In the genomic region with DNA sequence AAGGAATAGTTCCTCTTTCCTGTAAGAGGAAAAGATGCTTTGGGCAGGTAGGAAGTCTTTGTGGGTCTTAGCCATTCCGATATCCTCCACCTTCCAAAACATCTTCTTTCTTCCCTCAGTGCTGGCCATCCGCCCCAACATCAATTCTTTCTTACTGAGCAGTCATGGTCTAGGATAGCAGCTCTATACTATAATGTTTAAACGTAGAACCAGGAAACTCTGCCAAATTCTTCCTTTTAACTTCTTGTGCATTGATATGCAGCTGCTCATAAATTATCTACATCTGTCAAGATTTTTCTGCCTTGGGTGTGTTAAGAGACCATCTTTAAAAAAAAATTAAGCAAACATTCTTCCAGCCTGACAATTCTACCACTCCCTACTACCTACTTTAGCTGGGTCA, we compare ENCODE assay signal across 27 mouse cellular contexts. TPM values are rescaled to one million over a fixed set of nuclear protein-coding genes. Genes with fewer than 3 reads are reported as not detected.
DNase-seq lines count a peak whose midpoint lies in the region; ATAC-seq and TF ChIP-seq lines count a peak whose summit lies in the region.
"Had no signal": no experiment of that assay in that cellular context is flagged by ENCODE, and none has a peak within 500 bp of the region (broad histone marks: within the 10 kb centered on the region; RNA-seq: fewer than 3 reads in every experiment).

No protein-coding gene starts in this region.

- H3K9me3 ChIP-seq in embryonic facial prominence, embryonic 14.5 days (ENCODE audit: control insufficient read depth, low read length): no peaks in the 10 kb centered on the region
- H3K9me3 ChIP-seq in embryonic facial prominence, embryonic 10.5 days: no peaks in the 10 kb centered on the region
- H3K9me3 ChIP-seq in limb, embryonic 14.5 days (ENCODE audit: control insufficient read depth, low read length): no peaks in the 10 kb centered on the region
- no peaks in the 10 kb centered on the region for H3K9me3 ChIP-seq in limb, embryonic 10.5 days (replicated peaks)
- no peaks in the 10 kb centered on the region for H3K9me3 ChIP-seq in intestine, postnatal 0 days (ENCODE audit: control insufficient read depth)
- H3K9me3 ChIP-seq: embryonic facial prominence, embryonic 12.5 days; embryonic facial prominence, embryonic 15.5 days; forebrain, embryonic 10.5 days; forebrain, embryonic 12.5 days had no signal

- H3K4me3 ChIP-seq in embryonic facial prominence, embryonic 14.5 days (ENCODE audit: low read depth, low read length): no peak overlapping the region
- no peak overlapping the region for H3K4me3 ChIP-seq in embryonic facial prominence, embryonic 10.5 days
- no peak overlapping the region for H3K4me3 ChIP-seq in limb, embryonic 14.5 days (replicated peaks; ENCODE audit: low read length)
- H3K4me3 ChIP-seq in limb, embryonic 10.5 days: no peak overlapping the region
- no peak overlapping the region for H3K4me3 ChIP-seq in intestine, postnatal 0 days (ENCODE audit: low read depth, low read length)
- H3K4me3 ChIP-seq: embryonic facial prominence, embryonic 12.5 days; embryonic facial prominence, embryonic 15.5 days; erythroblast, embryonic 14.5 days; forebrain, embryonic 10.5 days; forebrain, embryonic 12.5 days had no signal

- no peaks in the 10 kb centered on the region; the same call in 1 of the 2 replicates for H3K4me1 ChIP-seq in embryonic facial prominence, embryonic 14.5 days (ENCODE audit: control insufficient read depth, insufficient read depth, low read length)
- H3K4me1 ChIP-seq in embryonic facial prominence, embryonic 10.5 days: no peaks in the 10 kb centered on the region
- no peaks in the 10 kb centered on the region for H3K4me1 ChIP-seq in limb, embryonic 14.5 days (ENCODE audit: control insufficient read depth, insufficient read depth, low read length)
- 0 out of 2 replicates have a peak, but pooled peaks cover 2% of the 10 kb centered on the region for H3K4me1 ChIP-seq in limb, embryonic 10.5 days
- no peaks in the 10 kb centered on the region for H3K4me1 ChIP-seq in intestine, postnatal 0 days (replicated peaks; ENCODE audit: control insufficient read depth, insufficient read depth, low read length)
- H3K4me1 ChIP-seq: embryonic facial prominence, embryonic 12.5 days; embryonic facial prominence, embryonic 15.5 days; forebrain, embryonic 10.5 days; forebrain, embryonic 12.5 days had no signal

- peak; percentile 51 for DNase-seq in embryonic facial prominence, embryonic 14.5 days (ENCODE audit: low spot score)
- no peak for DNase-seq in embryonic facial prominence, embryonic 10.5 days (ENCODE audit: low spot score)
- DNase-seq in limb, embryonic 14.5 days (ENCODE audit: low spot score): peak; percentile 65
- no peak for DNase-seq in limb, embryonic 10.5 days (ENCODE audit: low spot score)
- peak; percentile 14 for DNase-seq in 3T3-L1 (ENCODE audit: low read depth, low spot score)
- no peak for DNase-seq in adrenal gland, postnatal 25 days
- DNase-seq: adrenal gland, adult 8-10 months; adrenal gland, postnatal 14 days; cerebellum, adult 11 months; cerebellum, adult 18-20 months; cerebellum, adult 8-10 months; cerebellum, postnatal 10 days; cerebellum, postnatal 25 days; embryo, embryonic 11 days had no signal

- TF ChIP-seq POLR2A in limb, embryonic 14.5 days (IDR thresholded peaks at IDR 0.05; ENCODE audit: borderline replicate concordance, extremely low read depth, insufficient read depth, insufficient read length): no peak

- no peak for ATAC-seq in embryonic facial prominence, embryonic 14.5 days (ENCODE audit: low read depth)
- no peak for ATAC-seq in limb, embryonic 14.5 days (ENCODE audit: low FRiP score, low read depth)
- ATAC-seq in common myeloid progenitor, adult 5-6 weeks (replicated peaks; ENCODE audit: low read depth, poor library complexity, severe bottlenecking): 0 out of 2 replicates have a peak, but pooled peaks have one; percentile 16
- ATAC-seq in intestine, postnatal 0 days: no peak
- ATAC-seq: activated CD4-positive, CD25-positive, alpha-beta regulatory T cell, adult 4 months; forebrain, embryonic 14.5 days; forebrain, embryonic 16.5 days; Patski had no signal

- H3K36me3 ChIP-seq in embryonic facial prominence, embryonic 14.5 days (ENCODE audit: control insufficient read depth, insufficient read depth, low read length): no peaks in the 10 kb centered on the region
- no peaks in the 10 kb centered on the region for H3K36me3 ChIP-seq in embryonic facial prominence, embryonic 10.5 days (replicated peaks)
- no peaks in the 10 kb centered on the region for H3K36me3 ChIP-seq in limb, embryonic 14.5 days (ENCODE audit: control insufficient read depth, insufficient read depth, low read length)
- H3K36me3 ChIP-seq in limb, embryonic 10.5 days: no peaks in the 10 kb centered on the region
- H3K36me3 ChIP-seq in intestine, postnatal 0 days (ENCODE audit: control insufficient read depth, insufficient read depth): no peaks in the 10 kb centered on the region
- H3K36me3 ChIP-seq: embryonic facial prominence, embryonic 12.5 days; embryonic facial prominence, embryonic 15.5 days; forebrain, embryonic 10.5 days; forebrain, embryonic 12.5 days had no signal

- 57% methylated on average over 3 of the region's 3 CpGs for WGBS in embryonic facial prominence, embryonic 14.5 days
- WGBS in embryonic facial prominence, embryonic 10.5 days: 91% methylated on average over 3 of the region's 3 CpGs
- WGBS in limb, embryonic 14.5 days: 67% methylated on average over 3 of the region's 3 CpGs
- 83% methylated on average over 3 of the region's 3 CpGs for WGBS in limb, embryonic 10.5 days
- 61% methylated on average over 3 of the region's 3 CpGs for WGBS in intestine, postnatal 0 days

- no peak overlapping the region for H3K4me2 ChIP-seq in embryonic facial prominence, embryonic 14.5 days (ENCODE audit: low read depth, low read length)
- no peak overlapping the region for H3K4me2 ChIP-seq in limb, embryonic 14.5 days (replicated peaks; ENCODE audit: low read depth, low read length, severe bottlenecking)
- H3K4me2 ChIP-seq in intestine, postnatal 0 days (replicated peaks; ENCODE audit: low read depth): no peak overlapping the region
- H3K4me2 ChIP-seq: embryonic facial prominence, embryonic 12.5 days; embryonic facial prominence, embryonic 15.5 days; forebrain, embryonic 12.5 days had no signal

- no peaks in the 10 kb centered on the region for H3K27me3 ChIP-seq in embryonic facial prominence, embryonic 14.5 days (replicated peaks; ENCODE audit: control insufficient read depth, insufficient read depth, low read length)
- no peaks in the 10 kb centered on the region for H3K27me3 ChIP-seq in embryonic facial prominence, embryonic 10.5 days (replicated peaks; ENCODE audit: low read depth, poor library complexity, severe bottlenecking)
- H3K27me3 ChIP-seq in limb, embryonic 14.5 days (ENCODE audit: control insufficient read depth, insufficient read depth, low read length): no peaks in the 10 kb centered on the region
- no peaks in the 10 kb centered on the region for H3K27me3 ChIP-seq in limb, embryonic 10.5 days (ENCODE audit: low read depth, poor library complexity, severe bottlenecking)
- H3K27me3 ChIP-seq in intestine, postnatal 0 days (replicated peaks; ENCODE audit: control insufficient read depth, insufficient read depth, low read length): no peaks in the 10 kb centered on the region
- H3K27me3 ChIP-seq: embryonic facial prominence, embryonic 12.5 days; embryonic facial prominence, embryonic 15.5 days; forebrain, embryonic 12.5 days; Patski had no signal

- H3K9ac ChIP-seq in embryonic facial prominence, embryonic 14.5 days (ENCODE audit: low read depth, low read length): no peak overlapping the region
- no peak overlapping the region for H3K9ac ChIP-seq in limb, embryonic 14.5 days (ENCODE audit: low read depth, low read length, severe bottlenecking)
- no peak overlapping the region for H3K9ac ChIP-seq in intestine, postnatal 0 days (ENCODE audit: low read depth, low read length)
- H3K9ac ChIP-seq: embryonic facial prominence, embryonic 12.5 days; embryonic facial prominence, embryonic 15.5 days; forebrain, embryonic 12.5 days had no signal

- no peak overlapping the region for H3K27ac ChIP-seq in embryonic facial prominence, embryonic 14.5 days (replicated peaks; ENCODE audit: low read depth, low read length)
- no peak overlapping the region for H3K27ac ChIP-seq in embryonic facial prominence, embryonic 10.5 days (replicated peaks)
- H3K27ac ChIP-seq in limb, embryonic 14.5 days (replicated peaks; ENCODE audit: low read depth, low read length): no peak overlapping the region
- no peak overlapping the region for H3K27ac ChIP-seq in limb, embryonic 10.5 days
- H3K27ac ChIP-seq in intestine, postnatal 0 days (ENCODE audit: low read depth, low read length): no peak overlapping the region
- H3K27ac ChIP-seq: embryonic facial prominence, embryonic 12.5 days; embryonic facial prominence, embryonic 15.5 days; forebrain, embryonic 10.5 days; forebrain, embryonic 12.5 days had no signal

- no peak for TF ChIP-seq CTCF in intestine, postnatal 0 days (IDR thresholded peaks at IDR 0.05; ENCODE audit: low read depth)

RNA-seq across cellular contexts. Expression of a gene that starts 42.1 kb away (rescaled TPM):
- polyA plus RNA-seq in embryonic facial prominence, embryonic 14.5 days (2014; fragmentation: Nextera tagmentation; extraction: Ambion mirVana): 61.7 and 62.6 TPM in 2 replicates
- polyA plus RNA-seq in embryonic facial prominence, embryonic 10.5 days (2016; fragmentation: Nextera tagmentation; extraction: Ambion mirVana): 8.0 and 17.0 TPM in 2 replicates
- polyA plus RNA-seq in limb, embryonic 14.5 days (2012; rRNA removed): 51.9 and 74.6 TPM in 2 replicates
- 71.2 and 89.3 TPM in 2 replicates for polyA plus RNA-seq in limb, embryonic 14.5 days (2014; fragmentation: Nextera tagmentation; extraction: Ambion mirVana)
- 6.7 and 21.3 TPM in 2 replicates for polyA plus RNA-seq in limb, embryonic 10.5 days (2016; fragmentation: Nextera tagmentation; extraction: Ambion mirVana)
- total RNA-seq in common myeloid progenitor, adult 5-6 weeks (2017): 9.4 and 23.0 TPM in 2 replicates
- 15.9 and 18.4 TPM in 2 replicates for polyA plus RNA-seq in intestine, postnatal 0 days (2015; fragmentation: Nextera tagmentation; extraction: Ambion mirVana)
- 166 and 206 TPM in 2 replicates for total RNA-seq in adrenal gland, postnatal 25 days (2021)

RNA-seq across cellular contexts. Expression of a gene that starts 47.5 kb away (rescaled TPM):
- 4.1 and 4.4 TPM in 2 replicates for polyA plus RNA-seq in embryonic facial prominence, embryonic 14.5 days (2014; fragmentation: Nextera tagmentation; extraction: Ambion mirVana)
- polyA plus RNA-seq in embryonic facial prominence, embryonic 10.5 days (2016; fragmentation: Nextera tagmentation; extraction: Ambion mirVana): 10.9 and 13.6 TPM in 2 replicates
- polyA plus RNA-seq in limb, embryonic 14.5 days (2012; rRNA removed): 2.1 and 2.2 TPM in 2 replicates
- polyA plus RNA-seq in limb, embryonic 14.5 days (2014; fragmentation: Nextera tagmentation; extraction: Ambion mirVana): 4.6 and 4.9 TPM in 2 replicates
- 2.8 and 11.0 TPM in 2 replicates for polyA plus RNA-seq in limb, embryonic 10.5 days (2016; fragmentation: Nextera tagmentation; extraction: Ambion mirVana)
- total RNA-seq in common myeloid progenitor, adult 5-6 weeks (2017): not detected in 2 replicates
- polyA plus RNA-seq in intestine, postnatal 0 days (2015; fragmentation: Nextera tagmentation; extraction: Ambion mirVana): 1.3 and 1.6 TPM in 2 replicates
- total RNA-seq in adrenal gland, postnatal 25 days (2021): 1.1 TPM in 1 of 2 replicates, not detected in the other
- total RNA-seq: adrenal gland, postnatal 14 days; ES-E14 had no signal
- polyA plus RNA-seq: activated CD4-positive, CD25-positive, alpha-beta regulatory T cell, adult 4 months; C2C12; erythroblast, embryonic 14.5 days had no signal

Comparison
In these comparisons a context has a peak if more than half of its experiments do, and no peak if none do; other contexts are left out.
1. DNase-seq: peak in embryonic facial prominence, embryonic 14.5 days (single experiment), limb, embryonic 14.5 days (single experiment) and 3T3-L1 (single experiment); none in embryonic facial prominence, embryonic 10.5 days (single experiment), limb, embryonic 10.5 days (single experiment) and adrenal gland, postnatal 25 days (single experiment).